Mouse (Mus musculus): ENCODE measurements at regions not wholly inside any gene's neighbourhood (a gene's known extent, or its start where the extent isn't known, plus 50 kb on each side); places are given as distances from the start of the nearest gene placed in this dataset.
A peak's percentile ranks its signal among the peaks of the same experiment; 100 is the strongest.

DNA sequence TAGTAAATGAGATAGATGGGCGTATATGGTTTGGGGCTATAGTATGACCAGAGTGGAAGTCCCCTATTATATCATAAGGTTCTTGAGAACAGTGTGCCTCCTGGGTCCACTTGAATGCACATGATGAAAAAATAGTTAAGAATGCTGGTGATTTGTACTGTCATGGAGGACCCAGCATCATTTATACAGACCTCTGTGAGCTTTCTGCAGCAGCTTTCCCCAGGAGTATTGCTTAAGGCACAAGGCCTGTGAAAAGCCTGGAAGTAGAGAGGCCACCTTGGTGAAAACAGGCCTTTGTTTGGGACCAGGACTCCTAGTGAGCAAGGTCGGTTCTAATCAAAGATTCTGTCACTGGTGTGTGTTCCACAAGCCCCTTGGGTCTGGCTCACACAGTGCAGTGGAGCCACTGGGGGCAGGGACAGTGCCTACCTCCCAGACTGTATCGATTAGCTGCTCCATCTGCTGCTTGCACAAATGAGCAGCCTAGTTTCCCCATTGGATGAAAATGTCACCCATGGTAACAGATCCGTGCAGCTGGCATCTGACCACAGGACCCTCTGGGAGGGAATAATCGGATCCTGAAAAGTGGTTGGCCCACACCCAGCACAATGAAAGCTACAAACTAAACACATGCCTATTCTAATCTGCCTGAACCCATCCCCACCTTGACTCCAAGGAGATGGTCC lies 274.2 kb upstream of the Clint1 start:
- no peak for DNase-seq (ENCODE audit: extremely low read depth, low read depth, low spot score)
- H3K9ac ChIP-seq (ENCODE audit: low read depth, low read length): no peak overlapping the region
- H3K27ac ChIP-seq (replicated peaks; ENCODE audit: insufficient read depth, low read depth, low read length): no peak overlapping the region
- H3K4me3 ChIP-seq (ENCODE audit: insufficient read depth, low read depth, low read length): no peak overlapping the region
- no peaks in the 10 kb centered on the region for H3K79me2 ChIP-seq (ENCODE audit: control insufficient read depth, insufficient read depth, low read length)
- no peaks in the 10 kb centered on the region for H3K4me1 ChIP-seq (ENCODE audit: control insufficient read depth, insufficient read depth, low read length)
- H3K36me3 ChIP-seq (ENCODE audit: control insufficient read depth, insufficient read depth, low read length): no peaks in the 10 kb centered on the region
- TF ChIP-seq POLR2A (IDR thresholded peaks at IDR 0.05; ENCODE audit: extremely low read depth, insufficient read depth, low read length): no peak
- no peak for TF ChIP-seq CTCF (IDR thresholded peaks at IDR 0.05; ENCODE audit: low read depth, low read length)
- WGBS: 61% methylated on average over 5 of the region's 5 CpGs
- no peaks in the 10 kb centered on the region for H3K27me3 ChIP-seq (ENCODE audit: control insufficient read depth, insufficient read depth, low read length)

DNA sequence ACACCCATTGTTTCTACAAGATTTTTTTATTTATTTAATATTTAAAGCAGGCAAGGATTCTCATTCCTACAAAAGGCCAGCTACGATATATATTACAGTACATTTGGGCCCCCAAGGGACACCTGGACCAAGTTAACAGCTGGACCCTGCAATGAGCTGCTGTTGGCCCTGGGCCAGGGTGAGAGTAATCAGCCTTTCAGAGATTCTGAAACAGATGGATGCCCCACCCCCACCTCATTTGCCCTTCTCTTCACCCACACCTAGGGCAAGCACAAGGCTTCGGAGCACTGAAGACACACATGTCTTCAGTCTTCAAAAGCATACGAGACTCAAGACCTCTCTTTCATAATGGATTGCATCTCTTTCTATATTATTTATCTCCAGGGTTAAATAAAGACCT lies 259.5 kb upstream of the Clint1 start:
- H3K36me3 ChIP-seq (ENCODE audit: control insufficient read depth, insufficient read depth, low read length): no peaks in the 10 kb centered on the region
- no peak overlapping the region for H3K4me3 ChIP-seq (ENCODE audit: insufficient read depth, low read depth, low read length)
- no peak for DNase-seq (ENCODE audit: extremely low read depth, low read depth, low spot score)
- no peaks in the 10 kb centered on the region for H3K4me1 ChIP-seq (ENCODE audit: control insufficient read depth, insufficient read depth, low read length)
- TF ChIP-seq POLR2A (IDR thresholded peaks at IDR 0.05; ENCODE audit: extremely low read depth, insufficient read depth, low read length) (no peak), CTCF (IDR thresholded peaks at IDR 0.05; ENCODE audit: low read depth, low read length) (no peak)
- H3K27ac ChIP-seq (replicated peaks; ENCODE audit: insufficient read depth, low read depth, low read length): no peak overlapping the region
- no peaks in the 10 kb centered on the region for H3K27me3 ChIP-seq (ENCODE audit: control insufficient read depth, insufficient read depth, low read length)
- 83% methylated on average over 3 of the region's 3 CpGs for WGBS
- H3K79me2 ChIP-seq (ENCODE audit: control insufficient read depth, insufficient read depth, low read length): no peaks in the 10 kb centered on the region
- no peak overlapping the region for H3K9ac ChIP-seq (ENCODE audit: low read depth, low read length)

DNA sequence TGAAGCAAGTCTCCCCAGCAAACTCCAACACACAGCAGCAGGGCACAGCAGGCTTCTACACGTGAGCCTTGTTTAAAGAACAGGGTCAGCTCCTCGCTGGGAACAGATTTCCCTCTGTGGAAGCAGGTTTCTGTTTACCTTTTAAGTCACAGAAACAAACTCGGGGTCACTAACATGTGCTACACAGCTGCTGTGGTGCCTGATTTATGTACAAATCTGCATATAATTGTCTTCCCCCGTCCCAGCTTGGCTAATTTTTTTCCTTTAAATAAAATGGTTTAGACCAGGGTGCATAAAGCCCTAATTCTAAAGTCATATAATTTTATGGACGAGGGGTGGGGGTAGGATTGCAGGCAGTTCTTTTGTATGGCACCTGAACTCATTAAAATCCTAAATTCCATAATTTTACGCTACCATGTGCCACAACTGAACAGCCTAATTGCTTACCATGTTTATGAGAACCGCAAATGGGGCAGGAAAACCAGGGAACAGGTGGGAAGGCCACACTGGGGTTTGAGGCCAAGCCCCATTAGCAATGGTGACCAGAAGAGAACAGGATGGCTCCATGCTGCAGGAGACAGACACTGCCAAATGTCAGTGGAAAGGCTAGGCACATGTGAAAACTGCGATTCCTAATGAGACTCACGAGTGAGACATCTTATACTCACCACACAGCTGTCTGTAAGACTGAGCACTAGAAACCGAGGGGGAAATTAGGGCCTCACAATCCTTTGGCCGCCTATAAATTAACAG lies 258.8 kb upstream of the Clint1 start:
- 65% methylated on average over 11 of the region's 11 CpGs for WGBS
- no peak overlapping the region for H3K4me3 ChIP-seq (ENCODE audit: insufficient read depth, low read depth, low read length)
- H3K27me3 ChIP-seq (ENCODE audit: control insufficient read depth, insufficient read depth, low read length): no peaks in the 10 kb centered on the region
- H3K79me2 ChIP-seq (ENCODE audit: control insufficient read depth, insufficient read depth, low read length): no peaks in the 10 kb centered on the region
- TF ChIP-seq POLR2A (IDR thresholded peaks at IDR 0.05; ENCODE audit: extremely low read depth, insufficient read depth, low read length) (no peak), CTCF (IDR thresholded peaks at IDR 0.05; ENCODE audit: low read depth, low read length) (no peak)
- H3K27ac ChIP-seq (replicated peaks; ENCODE audit: insufficient read depth, low read depth, low read length): no peak overlapping the region
- no peaks in the 10 kb centered on the region for H3K36me3 ChIP-seq (ENCODE audit: control insufficient read depth, insufficient read depth, low read length)
- no peak for DNase-seq (ENCODE audit: extremely low read depth, low read depth, low spot score)
- H3K4me1 ChIP-seq (ENCODE audit: control insufficient read depth, insufficient read depth, low read length): no peaks in the 10 kb centered on the region
- H3K9ac ChIP-seq (ENCODE audit: low read depth, low read length): no peak overlapping the region

GRCm38 (mm10) chr11:45595372-45595771 lies 256.5 kb upstream of the Clint1 start:
- DNase-seq (ENCODE audit: extremely low read depth, low read depth, low spot score): peak; percentile 5
- no peak overlapping the region for H3K27ac ChIP-seq (replicated peaks; ENCODE audit: insufficient read depth, low read depth, low read length)
- 57% methylated on average over 6 of the region's 6 CpGs for WGBS
- no peak overlapping the region for H3K9ac ChIP-seq (ENCODE audit: low read depth, low read length)
- H3K79me2 ChIP-seq (ENCODE audit: control insufficient read depth, insufficient read depth, low read length): no peaks in the 10 kb centered on the region
- no peak for TF ChIP-seq POLR2A (IDR thresholded peaks at IDR 0.05; ENCODE audit: extremely low read depth, insufficient read depth, low read length)
- H3K4me3 ChIP-seq (ENCODE audit: insufficient read depth, low read depth, low read length): no peak overlapping the region
- H3K36me3 ChIP-seq (ENCODE audit: control insufficient read depth, insufficient read depth, low read length): no peaks in the 10 kb centered on the region
- H3K27me3 ChIP-seq (ENCODE audit: control insufficient read depth, insufficient read depth, low read length): no peaks in the 10 kb centered on the region
- H3K4me1 ChIP-seq (ENCODE audit: control insufficient read depth, insufficient read depth, low read length): no peaks in the 10 kb centered on the region

GRCm38 (mm10) chr11:45621824-45622223 lies 230.0 kb upstream of the Clint1 start:
- Histone ChIP-seq H3K4me1 (ENCODE audit: control insufficient read depth, insufficient read depth, low read length) (no peaks in the 10 kb centered on the region), H3K27ac (replicated peaks; ENCODE audit: insufficient read depth, low read depth, low read length) (no peak overlapping the region), H3K36me3 (ENCODE audit: control insufficient read depth, insufficient read depth, low read length) (no peaks in the 10 kb centered on the region), H3K9ac (ENCODE audit: low read depth, low read length) (no peak overlapping the region), H3K79me2 (ENCODE audit: control insufficient read depth, insufficient read depth, low read length) (no peaks in the 10 kb centered on the region), H3K4me3 (ENCODE audit: insufficient read depth, low read depth, low read length) (no peak overlapping the region), H3K27me3 (ENCODE audit: control insufficient read depth, insufficient read depth, low read length) (no peaks in the 10 kb centered on the region)
- no peak for TF ChIP-seq POLR2A (IDR thresholded peaks at IDR 0.05; ENCODE audit: extremely low read depth, insufficient read depth, low read length)
- TF ChIP-seq CTCF (IDR thresholded peaks at IDR 0.05; ENCODE audit: low read depth, low read length): no peak
- no peak for DNase-seq (ENCODE audit: extremely low read depth, low read depth, low spot score)
- WGBS: 94% methylated on average over 2 of the region's 2 CpGs

DNA sequence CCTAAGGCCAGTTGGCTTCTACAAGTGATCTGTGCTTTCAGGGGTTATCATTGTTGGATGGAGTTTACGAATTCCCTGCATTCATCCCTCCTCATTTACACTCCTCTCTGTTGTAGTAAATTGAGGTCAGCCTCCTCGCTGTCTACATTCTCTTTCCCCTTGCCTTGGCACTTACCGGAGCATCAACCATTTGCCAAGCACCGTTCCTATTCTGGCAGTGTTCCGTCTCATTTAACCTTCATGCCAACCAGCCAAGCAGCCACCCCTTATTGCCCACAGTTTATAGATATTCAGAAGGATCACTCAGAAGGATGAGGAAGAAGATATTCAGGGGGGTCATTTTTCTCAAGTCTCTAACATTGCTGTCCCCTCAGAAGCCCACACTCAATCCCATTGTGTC lies 229.2 kb upstream of the Clint1 start:
- Histone ChIP-seq H3K27me3 (ENCODE audit: control insufficient read depth, insufficient read depth, low read length) (no peaks in the 10 kb centered on the region), H3K36me3 (ENCODE audit: control insufficient read depth, insufficient read depth, low read length) (no peaks in the 10 kb centered on the region), H3K4me1 (ENCODE audit: control insufficient read depth, insufficient read depth, low read length) (no peaks in the 10 kb centered on the region), H3K27ac (replicated peaks; ENCODE audit: insufficient read depth, low read depth, low read length) (no peak overlapping the region), H3K9ac (ENCODE audit: low read depth, low read length) (no peak overlapping the region), H3K4me3 (ENCODE audit: insufficient read depth, low read depth, low read length) (no peak overlapping the region), H3K79me2 (ENCODE audit: control insufficient read depth, insufficient read depth, low read length) (no peaks in the 10 kb centered on the region)
- 90% methylated on average over 5 of the region's 5 CpGs for WGBS
- TF ChIP-seq CTCF (IDR thresholded peaks at IDR 0.05; ENCODE audit: low read depth, low read length) (no peak), POLR2A (IDR thresholded peaks at IDR 0.05; ENCODE audit: extremely low read depth, insufficient read depth, low read length) (no peak)
- no peak for DNase-seq (ENCODE audit: extremely low read depth, low read depth, low spot score)
